ENCODE assay signal across 8 mouse cellular contexts in the genomic region with DNA sequence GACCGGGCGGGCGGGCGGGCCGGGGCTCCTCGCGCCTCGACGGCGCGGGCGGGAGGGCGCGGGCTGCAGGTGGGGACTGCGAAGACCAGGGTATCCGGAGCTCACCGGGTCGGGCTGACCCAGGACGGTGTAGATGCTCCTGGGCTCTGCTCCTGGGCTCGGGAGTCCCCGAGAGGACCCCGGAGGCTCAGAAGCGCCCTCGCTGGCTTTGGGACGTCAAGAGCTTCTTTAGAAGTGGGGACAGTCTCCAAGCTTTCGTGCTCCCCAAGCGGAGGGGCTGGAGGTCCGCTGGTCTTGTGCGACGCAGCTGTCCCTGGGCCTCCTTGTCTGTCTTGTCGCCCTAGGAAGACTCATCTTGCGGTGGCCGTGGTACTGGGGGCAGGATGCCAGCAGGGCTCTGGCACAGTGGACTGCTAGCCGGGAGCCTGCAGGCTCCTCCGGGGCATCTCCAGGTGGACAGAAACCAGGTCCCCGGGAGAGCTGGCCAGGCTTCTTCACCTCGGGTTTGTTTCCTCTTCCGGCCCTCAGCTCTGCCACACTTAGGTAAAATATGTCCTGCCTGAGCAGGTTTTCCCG. TPM values are rescaled to one million over a fixed set of nuclear protein-coding genes. Genes with fewer than 3 reads are reported as not detected.
A peak's percentile ranks its signal among the peaks of the same experiment; 100 is the strongest.
DNase-seq lines count a peak whose midpoint lies in the region; ATAC-seq and TF ChIP-seq lines count a peak whose summit lies in the region.

No protein-coding gene starts in this region.

- no peak for TF ChIP-seq EP300 in CH12.LX (IDR thresholded peaks at IDR 0.05; ENCODE audit: low read length)

- no peak for TF ChIP-seq CTCF in CH12.LX (conservative IDR thresholded peaks at IDR 0.05 in 1 of 2, IDR thresholded peaks at IDR 0.05 in 1 of 2; ENCODE audit: low read depth in 2 of 2, low read length in 2 of 2)

- in situ Hi-C loops in CH12.LX (cut with MboI; ENCODE audit: low pct_ligation_motif_present, low pct_unique_long_range_greater_than_20kb, low sequenced_read_pairs): loop anchor here (10.0 kb wide), 2 partner anchors 251 to 349 kb away; a partner anchor contains a TSS

- peaks cover 39% of the 10 kb centered on the region for H3K27me3 ChIP-seq in CH12.LX (replicated peaks)
- no peaks in the 10 kb centered on the region for H3K27me3 ChIP-seq in embryonic facial prominence, embryonic 15.5 days
- no peaks in the 10 kb centered on the region for H3K27me3 ChIP-seq in heart, embryonic 15.5 days

- peak; percentile 1; the same call in 1 of the 2 replicates for TF ChIP-seq POLR2A in CH12.LX (IDR thresholded peaks at IDR 0.05; ENCODE audit: low read depth, low read length)

- dilution Hi-C loops in CH12.LX (cut with MboI; ENCODE audit: extremely low pct_ligation_motif_present, extremely low pct_unique_long_range_greater_than_20kb, low sequenced_read_pairs): no loop called here

- peaks cover 37% of the 10 kb centered on the region for H3K79me2 ChIP-seq in CH12.LX (replicated peaks; ENCODE audit: control insufficient read depth, extremely low read depth, insufficient read depth, poor library complexity, severe bottlenecking)

- TF ChIP-seq RAD21 in CH12.LX (IDR thresholded peaks at IDR 0.05; ENCODE audit: low read depth, low read length): no peak

- H3K9ac ChIP-seq in CH12.LX (ENCODE audit: insufficient read depth, low read depth): peak overlapping the region; percentile 96
- H3K9ac ChIP-seq in embryonic facial prominence, embryonic 15.5 days: peak overlapping the region; percentile 93
- H3K9ac ChIP-seq in heart, embryonic 15.5 days: peak overlapping the region; percentile 84

- peak; percentile 21 for DNase-seq in CH12.LX (ENCODE audit: extremely low read depth)
- DNase-seq in adrenal gland, postnatal 25 days: peak; percentile 69
- peak; percentile 61 for DNase-seq in kidney, postnatal 14 days
- peak; percentile 36 for DNase-seq in lung, postnatal 36 days
- peak; percentile 48 for DNase-seq in right cerebral cortex, postnatal 25 days

- peaks cover 6 to 42% of the 10 kb centered on the region in 2 experiments; a peak in 3 of 4 replicates for H3K4me1 ChIP-seq in CH12.LX (ENCODE audit: control insufficient read depth in 1 of 2, insufficient read depth in 2 of 2)
- peaks cover 40% of the 10 kb centered on the region for H3K4me1 ChIP-seq in embryonic facial prominence, embryonic 15.5 days
- peaks cover 49% of the 10 kb centered on the region for H3K4me1 ChIP-seq in heart, embryonic 15.5 days (replicated peaks)

- H3K36me3 ChIP-seq in CH12.LX (replicated peaks in 1 of 2; ENCODE audit: control insufficient read depth in 1 of 2, insufficient read depth in 1 of 2, low read length in 1 of 2): peaks cover 7 to 19% of the 10 kb centered on the region in 2 experiments
- H3K36me3 ChIP-seq in embryonic facial prominence, embryonic 15.5 days: peaks cover 5% of the 10 kb centered on the region
- H3K36me3 ChIP-seq in heart, embryonic 15.5 days: peaks cover 4% of the 10 kb centered on the region; the same call in 1 of the 2 replicates

- peak overlapping the region; percentile 83 to 94 (median 88) for H3K4me3 ChIP-seq in CH12.LX (replicated peaks in 1 of 3; ENCODE audit: low read depth in 2 of 3, low read length in 2 of 3, poor library complexity in 1 of 3)
- H3K4me3 ChIP-seq in embryonic facial prominence, embryonic 15.5 days (replicated peaks): peak overlapping the region; percentile 78
- H3K4me3 ChIP-seq in heart, embryonic 15.5 days: peak overlapping the region; percentile 77

- peak; percentile 49 for ATAC-seq in embryonic facial prominence, embryonic 15.5 days (ENCODE audit: insufficient number of reproducible peaks, low FRiP score, low TSS enrichment, low read depth)
- peak; percentile 9 for ATAC-seq in heart, embryonic 15.5 days (replicated peaks; ENCODE audit: insufficient number of reproducible peaks, insufficient read depth, low FRiP score, low read depth)
- no peak for ATAC-seq in granulocyte monocyte progenitor cell, adult 5-6 weeks (replicated peaks; ENCODE audit: poor library complexity, severe bottlenecking)

- H3K4me2 ChIP-seq in CH12.LX (ENCODE audit: insufficient read depth, low read depth, poor library complexity, severe bottlenecking): peak overlapping the region; percentile 59; the same call in 1 of the 2 replicates
- H3K4me2 ChIP-seq in embryonic facial prominence, embryonic 15.5 days (replicated peaks): peak overlapping the region; percentile 89
- H3K4me2 ChIP-seq in heart, embryonic 15.5 days: peak overlapping the region; percentile 87

- peak overlapping the region; percentile 46; the same call in 1 of the 2 replicates for H3K27ac ChIP-seq in CH12.LX (ENCODE audit: insufficient read depth, low read depth)
- H3K27ac ChIP-seq in embryonic facial prominence, embryonic 15.5 days (replicated peaks): peak overlapping the region; percentile 88
- H3K27ac ChIP-seq in heart, embryonic 15.5 days: peak overlapping the region; percentile 97

- WGBS in embryonic facial prominence, embryonic 15.5 days: 0% methylated on average over 38 of the region's 39 CpGs
- under 1% methylated on average over 36 of the region's 39 CpGs for WGBS in heart, embryonic 15.5 days

- no peaks in the 10 kb centered on the region for H3K9me3 ChIP-seq in CH12.LX (replicated peaks; ENCODE audit: low read length)
- no peaks in the 10 kb centered on the region for H3K9me3 ChIP-seq in embryonic facial prominence, embryonic 15.5 days (replicated peaks)
- no peaks in the 10 kb centered on the region for H3K9me3 ChIP-seq in heart, embryonic 15.5 days (replicated peaks)

TF ChIP-seq in CH12.LX, 34 proteins besides CTCF, POLR2A, EP300 and RAD21 (continues in another document):
- TF ChIP-seq TBP (conservative IDR thresholded peaks at IDR 0.05; ENCODE audit: low read depth, low read length): no peak
- TF ChIP-seq MAFK (IDR thresholded peaks at IDR 0.05; ENCODE audit: insufficient replicate concordance, low read length): no peak
- TF ChIP-seq JUND (conservative IDR thresholded peaks at IDR 0.05; ENCODE audit: low read depth, low read length): no peak
- no peak for TF ChIP-seq SMC3 (IDR thresholded peaks at IDR 0.05; ENCODE audit: low read depth, low read length)
- TF ChIP-seq CHD1 (IDR thresholded peaks at IDR 0.05; ENCODE audit: low read depth, low read length): no peak
- TF ChIP-seq JUN (IDR thresholded peaks at IDR 0.05; ENCODE audit: insufficient read depth, low read depth, low read length): no peak
- TF ChIP-seq ZMIZ1 (IDR thresholded peaks at IDR 0.05; ENCODE audit: low read depth, low read length): no peak
- no peak for TF ChIP-seq ZKSCAN1 (IDR thresholded peaks at IDR 0.05; ENCODE audit: borderline replicate concordance, low read depth, low read length)

RNA-seq across cellular contexts. Expression of a gene that starts 1.3 kb away (rescaled TPM):
- total RNA-seq in CH12.LX (2012; rRNA removed) (70.6 and 74.7 TPM in 2 replicates), CH12.LX (2014; rRNA removed) (38.0 and 39.2 TPM in 2 replicates)
- polyA plus RNA-seq in CH12.LX (2012; ENCODE audit: insufficient read length, low read depth): 49.5 and 53.5 TPM in 2 replicates
- total RNA-seq in adrenal gland, postnatal 25 days (2021): 39.0 and 43.6 TPM in 2 replicates
- 53.8 and 55.6 TPM in 2 replicates for polyA plus RNA-seq in embryonic facial prominence, embryonic 15.5 days (2015; fragmentation: Nextera tagmentation; extraction: Ambion mirVana)
- 40.8 and 56.4 TPM in 2 replicates for polyA plus RNA-seq in heart, embryonic 15.5 days (2015; fragmentation: Nextera tagmentation; extraction: Ambion mirVana)
- 38.0 and 44.2 TPM in 2 replicates for total RNA-seq in granulocyte monocyte progenitor cell, adult 5-6 weeks (2014; fragmentation: Nextera tagmentation)
- 36.9 and 39.8 TPM in 2 replicates for total RNA-seq in granulocyte monocyte progenitor cell, adult 5-6 weeks (2017)

RNA-seq across cellular contexts. Expression of a gene that starts 12.6 kb away (rescaled TPM):
- total RNA-seq in CH12.LX (2012; rRNA removed): 6.5 and 11.7 TPM in 2 replicates
- total RNA-seq in CH12.LX (2014; rRNA removed): 8.0 and 8.7 TPM in 2 replicates
- polyA plus RNA-seq in CH12.LX (2012; ENCODE audit: insufficient read length, low read depth): 2.3 and 3.7 TPM in 2 replicates
- total RNA-seq in adrenal gland, postnatal 25 days (2021): 41.8 and 50.2 TPM in 2 replicates
- 20.7 and 20.9 TPM in 2 replicates for polyA plus RNA-seq in embryonic facial prominence, embryonic 15.5 days (2015; fragmentation: Nextera tagmentation; extraction: Ambion mirVana)
- polyA plus RNA-seq in heart, embryonic 15.5 days (2015; fragmentation: Nextera tagmentation; extraction: Ambion mirVana): 10.1 and 14.1 TPM in 2 replicates
- 11.6 and 21.8 TPM in 2 replicates for total RNA-seq in granulocyte monocyte progenitor cell, adult 5-6 weeks (2014; fragmentation: Nextera tagmentation)
- total RNA-seq in granulocyte monocyte progenitor cell, adult 5-6 weeks (2017): 13.6 and 16.2 TPM in 2 replicates

RNA-seq across cellular contexts. Expression of a gene that starts 16.7 kb away (rescaled TPM):
- not detected in 2 replicates for total RNA-seq in CH12.LX (2012; rRNA removed)
- not detected in 2 replicates for total RNA-seq in CH12.LX (2014; rRNA removed)
- polyA plus RNA-seq in CH12.LX (2012; ENCODE audit: insufficient read length, low read depth): not detected in 2 replicates
- 0.81 and 1.6 TPM in 2 replicates for total RNA-seq in adrenal gland, postnatal 25 days (2021)
- polyA plus RNA-seq in embryonic facial prominence, embryonic 15.5 days (2015; fragmentation: Nextera tagmentation; extraction: Ambion mirVana): 0.33 and 0.84 TPM in 2 replicates
- 1.5 and 1.7 TPM in 2 replicates for polyA plus RNA-seq in heart, embryonic 15.5 days (2015; fragmentation: Nextera tagmentation; extraction: Ambion mirVana)
- total RNA-seq in granulocyte monocyte progenitor cell, adult 5-6 weeks (2014; fragmentation: Nextera tagmentation): not detected in 2 replicates
- not detected in 2 replicates for total RNA-seq in granulocyte monocyte progenitor cell, adult 5-6 weeks (2017)

RNA-seq across cellular contexts. Expression of a gene that starts 46.7 kb away (rescaled TPM):
- total RNA-seq in CH12.LX (2012; rRNA removed): 16.7 and 17.0 TPM in 2 replicates
- total RNA-seq in CH12.LX (2014; rRNA removed): 11.3 and 13.3 TPM in 2 replicates
- 10.6 and 12.7 TPM in 2 replicates for polyA plus RNA-seq in CH12.LX (2012; ENCODE audit: insufficient read length, low read depth)
- 18.1 and 25.9 TPM in 2 replicates for total RNA-seq in adrenal gland, postnatal 25 days (2021)
- 14.8 and 15.2 TPM in 2 replicates for polyA plus RNA-seq in embryonic facial prominence, embryonic 15.5 days (2015; fragmentation: Nextera tagmentation; extraction: Ambion mirVana)
- 7.9 and 10.6 TPM in 2 replicates for polyA plus RNA-seq in heart, embryonic 15.5 days (2015; fragmentation: Nextera tagmentation; extraction: Ambion mirVana)
- total RNA-seq in granulocyte monocyte progenitor cell, adult 5-6 weeks (2014; fragmentation: Nextera tagmentation): 23.4 and 29.2 TPM in 2 replicates
- total RNA-seq in granulocyte monocyte progenitor cell, adult 5-6 weeks (2017): 12.6 and 20.2 TPM in 2 replicates

RNA-seq across cellular contexts. Expression of a gene that starts 52.3 kb away (rescaled TPM):
- 14.1 and 17.7 TPM in 2 replicates for total RNA-seq in CH12.LX (2012; rRNA removed)
- total RNA-seq in CH12.LX (2014; rRNA removed): 9.5 TPM in 2 replicates
- 8.2 and 8.5 TPM in 2 replicates for polyA plus RNA-seq in CH12.LX (2012; ENCODE audit: insufficient read length, low read depth)
- total RNA-seq in adrenal gland, postnatal 25 days (2021): 14.5 and 19.6 TPM in 2 replicates
- 22.3 and 25.7 TPM in 2 replicates for polyA plus RNA-seq in embryonic facial prominence, embryonic 15.5 days (2015; fragmentation: Nextera tagmentation; extraction: Ambion mirVana)
- 14.8 and 18.2 TPM in 2 replicates for polyA plus RNA-seq in heart, embryonic 15.5 days (2015; fragmentation: Nextera tagmentation; extraction: Ambion mirVana)
- 11.3 and 14.7 TPM in 2 replicates for total RNA-seq in granulocyte monocyte progenitor cell, adult 5-6 weeks (2014; fragmentation: Nextera tagmentation)
- total RNA-seq in granulocyte monocyte progenitor cell, adult 5-6 weeks (2017): 11.2 and 13.9 TPM in 2 replicates

Comparison
In these comparisons a context has a peak if more than half of its experiments do, and no peak if none do; other contexts are left out.
1. H3K27ac ChIP-seq: peak in every context shown above with its lines; median percentile 97 in heart, embryonic 15.5 days; 88 in embryonic facial prominence, embryonic 15.5 days; 46 in CH12.LX.